Mouse (Mus musculus): ENCODE measurements around the gene Bnip1. TPM values are rescaled to one million over a fixed set of nuclear protein-coding genes. Genes with fewer than 3 reads are reported as not detected.

Gene Bnip1
- polyA plus RNA-seq, 1 experiment from 2014 or later = 51.5 TPM

GRCm38 (mm10) chr17:26778001-26778400 is 2.9 kb upstream of the Bnip1 start:
- 91% methylated on average over 4 of the region's 4 CpGs for whole genome bisulfite sequencing
- Histone ChIP-seq H3K4me3 (replicated peaks; ENCODE audit: low read length) (no peak overlapping the region), H3K9me3 (ENCODE audit: control insufficient read depth, low read length) (no peaks in the 10 kb centered on the region), H3K27ac (no peak overlapping the region), H3K4me2 (replicated peaks) (no peak overlapping the region), H3K4me1 (replicated peaks; ENCODE audit: control insufficient read depth, insufficient read depth, low read length) (peaks cover 9% of the 10 kb centered on the region), H3K9ac (no peak overlapping the region), H3K36me3 (replicated peaks; ENCODE audit: control insufficient read depth, insufficient read depth) (peaks cover 11% of the 10 kb centered on the region; the same call in 1 of the 2 replicates), H3K27me3 (ENCODE audit: control insufficient read depth, insufficient read depth, low read length) (no peaks in the 10 kb centered on the region)
- DNase-seq (ENCODE audit: low spot score) = no peak
- no peak for ATAC-seq (ENCODE audit: low FRiP score)

GRCm38 (mm10) chr17:26778430-26779100 is 2.3 kb upstream of the Bnip1 start:
- no peak overlapping the region for H3K4me3 ChIP-seq (replicated peaks; ENCODE audit: low read length)
- no peak for ATAC-seq (ENCODE audit: low FRiP score)

GRCm38 (mm10) chr17:26779471-26779870 is 1.4 kb upstream of the Bnip1 start:
- DNase-seq (ENCODE audit: low spot score) (no peak), ATAC-seq (ENCODE audit: low FRiP score) (no peak)
- Histone ChIP-seq H3K4me3 (replicated peaks; ENCODE audit: low read length) (no peak overlapping the region), H3K27me3 (ENCODE audit: control insufficient read depth, insufficient read depth, low read length) (no peaks in the 10 kb centered on the region), H3K27ac (no peak overlapping the region), H3K9me3 (ENCODE audit: control insufficient read depth, low read length) (no peaks in the 10 kb centered on the region), H3K9ac (no peak overlapping the region), H3K4me2 (replicated peaks) (no peak overlapping the region), H3K36me3 (replicated peaks; ENCODE audit: control insufficient read depth, insufficient read depth) (peaks cover 20% of the 10 kb centered on the region), H3K4me1 (replicated peaks; ENCODE audit: control insufficient read depth, insufficient read depth, low read length) (peaks cover 9% of the 10 kb centered on the region)
- WGBS = 96% methylated on average over 2 of the region's 2 CpGs

More at GRCm38 (mm10) chr17:26778430-26779100, 2.3 kb upstream of the Bnip1 start:
- Histone ChIP-seq H3K4me1 (replicated peaks; ENCODE audit: control insufficient read depth, insufficient read depth, low read length) (peaks cover 9% of the 10 kb centered on the region), H3K9me3 (ENCODE audit: control insufficient read depth, low read length) (no peaks in the 10 kb centered on the region), H3K27ac (no peak overlapping the region), H3K36me3 (replicated peaks; ENCODE audit: control insufficient read depth, insufficient read depth) (peaks cover 17% of the 10 kb centered on the region), H3K9ac (no peak overlapping the region), H3K27me3 (ENCODE audit: control insufficient read depth, insufficient read depth, low read length) (no peaks in the 10 kb centered on the region), H3K4me2 (replicated peaks) (no peak overlapping the region)
- WGBS = 98% methylated on average over 3 of the region's 3 CpGs
- DNase-seq (ENCODE audit: low spot score) = no peak

GRCm38 (mm10) chr17:26781610-26782043 is 761 bp downstream of the Bnip1 start:
- no peak for DNase-seq (ENCODE audit: low spot score)
- Histone ChIP-seq H3K27ac (peak overlapping the region; percentile 74; the same call in 1 of the 2 replicates), H3K27me3 (ENCODE audit: control insufficient read depth, insufficient read depth, low read length) (no peaks in the 10 kb centered on the region), H3K4me1 (replicated peaks; ENCODE audit: control insufficient read depth, insufficient read depth, low read length) (peaks cover 9% of the 10 kb centered on the region), H3K4me2 (replicated peaks) (peak overlapping the region; percentile 92), H3K36me3 (replicated peaks; ENCODE audit: control insufficient read depth, insufficient read depth) (peaks cover 36% of the 10 kb centered on the region), H3K9me3 (ENCODE audit: control insufficient read depth, low read length) (no peaks in the 10 kb centered on the region), H3K4me3 (replicated peaks; ENCODE audit: low read length) (peak overlapping the region; percentile 87), H3K9ac (peak overlapping the region; percentile 83)
- ATAC-seq (ENCODE audit: low FRiP score) = no peak
- WGBS = 28% methylated on average over 5 of the region's 5 CpGs

- no peak overlapping the region for H3K4me3 ChIP-seq (replicated peaks; ENCODE audit: low read length)
- H3K9ac ChIP-seq = no peak overlapping the region
- no peaks in the 10 kb centered on the region for H3K27me3 ChIP-seq (ENCODE audit: control insufficient read depth, insufficient read depth, low read length)
- DNase-seq (ENCODE audit: low spot score) (no peak), ATAC-seq (ENCODE audit: low FRiP score) (no peak)
- H3K36me3 ChIP-seq (replicated peaks; ENCODE audit: control insufficient read depth, insufficient read depth) = peaks cover 60% of the 10 kb centered on the region
- H3K4me2 ChIP-seq (replicated peaks) = no peak overlapping the region
- WGBS = 92% methylated on average over 8 of the region's 8 CpGs
- H3K4me1 ChIP-seq (replicated peaks; ENCODE audit: control insufficient read depth, insufficient read depth, low read length) = peaks cover 9% of the 10 kb centered on the region
- no peaks in the 10 kb centered on the region for H3K9me3 ChIP-seq (ENCODE audit: control insufficient read depth, low read length)
- H3K27ac ChIP-seq = no peak overlapping the region
Measured at GRCm38 (mm10) chr17:26784525-26784924, 3.7 kb downstream of the Bnip1 start.

GRCm38 (mm10) chr17:26786586-26786985 is 5.7 kb downstream of the Bnip1 start:
- H3K4me3 ChIP-seq (replicated peaks; ENCODE audit: low read length) = no peak overlapping the region
- no peak overlapping the region for H3K27ac ChIP-seq
- no peak overlapping the region for H3K9ac ChIP-seq
- 94% methylated on average over 7 of the region's 7 CpGs for WGBS
- ATAC-seq (ENCODE audit: low FRiP score) = no peak
- no peak overlapping the region for H3K4me2 ChIP-seq (replicated peaks)
- no peaks in the 10 kb centered on the region for H3K27me3 ChIP-seq (ENCODE audit: control insufficient read depth, insufficient read depth, low read length)
- no peaks in the 10 kb centered on the region for H3K9me3 ChIP-seq (ENCODE audit: control insufficient read depth, low read length)
- H3K4me1 ChIP-seq (replicated peaks; ENCODE audit: control insufficient read depth, insufficient read depth, low read length) = peaks cover 6% of the 10 kb centered on the region
- H3K36me3 ChIP-seq (replicated peaks; ENCODE audit: control insufficient read depth, insufficient read depth) = peaks cover 80% of the 10 kb centered on the region
- DNase-seq (ENCODE audit: low spot score) = no peak

GRCm38 (mm10) chr17:26788986-26789385 is 8.1 kb downstream of the Bnip1 start:
- no peak for ATAC-seq (ENCODE audit: low FRiP score)
- Histone ChIP-seq H3K9ac (no peak overlapping the region), H3K36me3 (replicated peaks; ENCODE audit: control insufficient read depth, insufficient read depth) (peaks cover 92% of the 10 kb centered on the region), H3K4me1 (replicated peaks; ENCODE audit: control insufficient read depth, insufficient read depth, low read length) (no peaks in the 10 kb centered on the region), H3K4me3 (replicated peaks; ENCODE audit: low read length) (no peak overlapping the region), H3K27ac (no peak overlapping the region), H3K27me3 (ENCODE audit: control insufficient read depth, insufficient read depth, low read length) (no peaks in the 10 kb centered on the region), H3K9me3 (ENCODE audit: control insufficient read depth, low read length) (no peaks in the 10 kb centered on the region), H3K4me2 (replicated peaks) (no peak overlapping the region)
- DNase-seq (ENCODE audit: low spot score) = no peak
- 95% methylated on average over 8 of the region's 8 CpGs for WGBS

GRCm38 (mm10) chr17:26789460-26790268 is 8.8 kb downstream of the Bnip1 start:
- H3K9ac ChIP-seq = no peak overlapping the region
- no peak for ATAC-seq (ENCODE audit: low FRiP score)
- no peak for DNase-seq (ENCODE audit: low spot score)
- no peak overlapping the region for H3K4me3 ChIP-seq (replicated peaks; ENCODE audit: low read length)
- H3K4me1 ChIP-seq (replicated peaks; ENCODE audit: control insufficient read depth, insufficient read depth, low read length) = no peaks in the 10 kb centered on the region
- H3K27me3 ChIP-seq (ENCODE audit: control insufficient read depth, insufficient read depth, low read length) = no peaks in the 10 kb centered on the region
- no peak overlapping the region for H3K27ac ChIP-seq
- H3K36me3 ChIP-seq (replicated peaks; ENCODE audit: control insufficient read depth, insufficient read depth) = peaks cover 91% of the 10 kb centered on the region
- 93% methylated on average over 8 of the region's 8 CpGs for WGBS
- no peaks in the 10 kb centered on the region for H3K9me3 ChIP-seq (ENCODE audit: control insufficient read depth, low read length)
- no peak overlapping the region for H3K4me2 ChIP-seq (replicated peaks)

Measured in hindbrain, embryonic 14.5 days (tissue).